Mouse (Mus musculus) lung, postnatal 0 days (tissue): ENCODE data around the gene Rtl10.

ENCODE experiments used
- CTCF ChIP-seq: IDR thresholded peaks from 2 replicates; pipeline ENCODE4 v1.5.1; 2016; ENCODE audit warnings: antibody characterized with exemption, mild to moderate bottlenecking
- EP300 ChIP-seq: IDR thresholded peaks from 2 replicates; pipeline ENCODE4 v1.6.1; 2016; ENCODE audit warnings: antibody characterized with exemption, mild to moderate bottlenecking, control low read depth

DNA sequence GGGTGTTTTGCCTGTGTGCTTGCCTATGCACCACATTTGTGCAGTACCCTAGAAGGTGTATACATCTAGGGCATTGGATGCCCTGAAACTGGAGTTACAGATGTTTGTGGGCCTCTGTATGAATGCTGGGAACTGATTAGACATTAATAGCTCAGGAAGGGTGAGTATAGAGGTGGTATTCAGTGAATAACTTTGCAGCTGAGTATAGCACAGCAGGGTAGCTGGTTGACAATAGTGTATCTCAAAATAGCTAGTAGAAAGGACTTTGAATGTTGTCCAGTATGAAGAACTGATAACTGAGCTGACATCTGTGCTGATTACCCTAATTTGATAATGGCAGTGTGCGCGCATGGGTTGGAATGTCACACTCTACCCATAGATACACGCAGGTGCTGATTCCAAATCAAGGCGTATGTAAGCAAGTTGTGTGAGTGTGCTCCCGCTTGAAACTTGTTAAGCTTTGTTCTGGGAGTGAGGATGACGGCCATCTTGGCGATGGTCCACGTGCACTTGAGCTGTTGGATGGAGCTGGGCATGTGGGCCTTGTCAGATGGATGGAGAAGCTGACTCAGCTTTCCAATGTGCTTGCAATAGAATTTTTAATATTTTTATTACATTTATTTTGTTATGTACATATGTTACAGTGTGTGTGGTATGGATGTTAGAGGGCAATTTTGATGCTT, 25.0 kb downstream of the Rtl10 start:
- TF ChIP-seq CTCF (no peak), EP300 (no peak)
